Mouse (Mus musculus): ENCODE measurements around the gene Tle4.

DNA sequence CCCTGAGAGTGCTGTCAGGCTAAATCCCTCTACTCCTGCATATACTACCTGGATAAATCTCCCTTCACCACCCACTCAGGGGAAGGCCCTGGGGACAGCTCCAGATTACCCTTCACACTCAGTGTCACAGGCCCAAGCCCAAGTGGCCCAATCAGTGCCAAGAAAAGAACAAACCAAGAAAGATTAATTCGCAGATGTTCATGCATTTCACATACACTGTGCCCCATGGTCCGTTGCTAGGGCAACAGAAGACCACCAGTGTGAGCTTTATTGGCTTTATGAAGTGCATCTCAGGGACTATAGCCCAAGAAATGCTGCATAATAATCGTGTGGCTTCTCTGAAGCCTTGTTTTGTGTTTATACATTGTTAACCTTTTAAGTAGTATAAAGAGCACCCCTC, 92.5 kb downstream of the Tle4 start:
- TF ChIP-seq TAL1 (IDR thresholded peaks at IDR 0.05; ENCODE audit: low read length) (no peak), GATA1 (IDR thresholded peaks at IDR 0.05; ENCODE audit: low read length) (no peak)
